Mouse (Mus musculus) G1E-ER4 (cell line): ENCODE results near the gene Gprc5c. TPM values are rescaled to one million over a fixed set of nuclear protein-coding genes. Genes with fewer than 3 reads are reported as not detected.

ENCODE experiments used
- GATA1 ChIP-seq: IDR thresholded peaks from one replicate; pipeline ENCODE4 v1.8.0; 2012; ENCODE audit warnings: low read length, inconsistent platforms
- polyA plus RNA-seq: library from polyadenylated mRNA; stranded (reverse); fragments of >175 nt; gene quantifications from 2 replicates; pipeline ENCODE4 v1.2.3, GENCODE M21; 2012

Gprc5c gene
- not detected in 2 replicates for polyA plus RNA-seq

DNA sequence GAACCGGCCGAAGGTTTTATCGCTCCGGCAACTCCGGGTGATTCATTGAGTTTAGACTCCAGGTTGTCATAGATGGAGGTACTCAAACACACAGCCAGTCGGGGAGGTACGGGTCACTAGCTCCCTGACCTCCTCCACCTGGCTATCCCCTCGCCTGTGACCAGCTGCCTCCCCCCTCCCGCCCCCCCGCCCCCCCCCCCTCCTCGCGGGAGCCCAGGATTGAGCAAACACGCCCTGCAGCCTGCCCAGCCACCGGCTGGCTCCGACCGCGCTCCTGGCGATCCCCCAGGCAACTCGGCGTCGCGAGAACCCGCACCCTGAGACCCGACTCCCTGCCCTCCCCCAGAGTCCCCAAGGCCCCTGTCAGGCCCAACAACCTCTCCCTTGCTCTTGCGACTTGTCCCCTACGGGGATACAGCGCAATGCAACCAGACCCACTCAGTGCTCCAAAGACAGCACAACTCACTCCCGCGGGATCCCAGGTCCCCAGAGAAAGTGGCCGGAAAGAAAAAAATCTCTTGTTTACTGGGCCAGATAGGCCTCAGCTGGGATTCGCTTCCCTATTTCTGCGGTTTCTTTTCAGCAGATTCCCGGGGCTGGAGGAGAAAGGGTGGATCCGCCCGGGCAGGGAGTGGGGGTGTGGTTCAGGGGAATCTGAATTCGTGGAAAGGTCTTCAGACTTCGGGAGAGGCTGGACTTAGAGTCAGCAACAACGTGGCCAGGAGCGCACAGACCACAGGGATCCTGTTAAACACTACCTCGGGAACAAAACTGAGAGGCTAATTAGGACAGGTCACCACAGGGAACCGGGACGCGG is at the start of gene Gprc5c:
Gprc5c (plus strand) TSS at position 701 of the 817 bp plus-strand sequence.
- TF ChIP-seq GATA1: no peak

DNA sequence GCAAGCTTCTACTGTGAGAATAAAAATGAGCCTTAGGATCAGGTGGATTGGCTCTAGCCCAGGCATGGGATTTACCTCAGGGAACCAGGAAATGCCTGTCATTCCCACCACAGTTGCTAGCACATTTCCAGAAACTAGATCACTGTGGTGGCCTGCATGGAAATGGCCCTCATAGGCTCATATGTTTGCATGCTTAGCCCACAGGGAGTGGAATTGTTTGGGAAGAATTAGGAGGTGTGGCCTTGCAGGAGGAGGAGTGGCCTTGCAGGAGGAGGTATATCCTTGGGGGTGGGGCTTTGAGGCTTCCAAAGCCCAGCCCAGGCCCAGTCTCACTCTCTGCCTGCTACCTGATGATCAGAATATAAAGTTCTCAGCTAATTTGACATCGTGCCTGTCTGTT is 49.0 kb upstream of the Gprc5c start:
- no peak for TF ChIP-seq GATA1

- no peak for TF ChIP-seq GATA1
Measured at GRCm38 (mm10) chr11:114802540-114803267, 48.2 kb upstream of the Gprc5c start.

DNA sequence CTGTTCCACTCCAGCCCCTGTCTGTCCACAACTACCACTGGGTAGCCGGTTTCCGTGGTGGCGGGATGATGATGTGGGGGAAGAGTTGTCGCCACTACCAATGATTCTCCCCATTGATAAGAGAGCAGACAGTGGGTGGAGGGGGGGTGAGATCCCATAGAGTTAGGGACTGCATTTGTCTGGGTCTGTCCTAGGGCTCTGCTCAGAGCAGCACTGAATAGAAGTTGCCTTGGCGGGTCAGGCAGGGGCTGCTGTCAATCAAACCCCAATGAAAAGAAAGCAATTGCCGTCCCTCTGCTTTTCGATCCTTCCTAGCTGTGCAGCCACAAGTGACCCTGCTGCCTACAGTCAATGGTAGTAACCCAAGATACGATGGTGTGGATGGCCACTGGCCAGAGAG is 47.0 kb upstream of the Gprc5c start:
- no peak for TF ChIP-seq GATA1

DNA sequence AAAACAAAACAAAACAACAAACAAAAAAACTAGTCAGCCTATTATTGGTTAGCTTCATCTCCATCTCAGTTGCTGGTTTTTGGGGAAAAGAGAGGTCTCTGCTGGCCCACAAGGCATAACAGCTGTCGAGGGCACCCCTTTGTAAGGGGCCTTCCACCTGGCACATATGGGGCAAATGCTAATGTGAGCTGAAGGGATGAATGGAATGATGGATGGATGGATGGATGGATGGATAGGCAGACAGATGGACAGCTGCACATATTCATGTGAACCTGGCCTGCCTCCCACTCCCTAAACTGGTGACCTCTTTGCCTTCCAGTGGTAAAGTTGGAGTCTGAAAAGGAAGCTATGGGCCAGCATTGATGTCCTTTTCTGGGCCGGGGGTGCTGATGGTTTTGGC is 43.9 kb upstream of the Gprc5c start:
- TF ChIP-seq GATA1: no peak

DNA sequence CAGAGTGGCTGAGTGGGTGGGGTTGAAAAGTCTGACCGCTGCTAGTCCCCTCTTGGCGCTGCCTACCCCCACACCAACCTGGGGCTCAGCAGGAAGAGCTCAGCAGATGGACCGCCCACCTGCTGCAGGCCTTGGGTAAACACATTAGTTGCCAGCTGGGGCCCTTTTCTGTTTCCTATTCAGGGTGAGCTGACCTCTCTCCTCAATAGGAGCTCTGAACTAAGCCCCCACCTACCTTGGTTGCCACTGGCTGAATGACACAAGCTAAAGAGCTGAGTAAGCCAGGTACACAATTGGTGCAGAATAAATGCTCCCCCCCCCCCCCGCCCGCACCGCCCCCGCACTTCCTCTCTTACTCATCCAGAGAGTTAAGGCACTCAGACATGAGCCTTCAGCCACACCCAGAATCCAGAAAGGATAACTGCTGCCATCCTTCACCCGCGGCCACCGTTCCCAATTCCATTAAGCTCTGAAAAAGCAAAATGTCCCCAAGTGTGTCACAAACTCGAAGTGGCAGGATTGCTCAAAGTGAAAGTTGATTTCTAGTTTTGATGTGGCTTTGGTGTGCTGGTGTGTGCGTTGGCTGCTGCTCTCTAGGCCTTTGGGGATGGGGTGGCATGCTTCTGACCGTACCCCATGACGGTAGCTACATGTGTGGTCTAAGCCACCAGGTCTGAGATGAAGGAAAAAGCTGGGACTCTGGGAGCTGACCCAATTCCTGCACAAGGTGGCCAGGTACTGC is 43.1 kb upstream of the Gprc5c start:
- TF ChIP-seq GATA1: no peak

- TF ChIP-seq GATA1: no peak
Measured at GRCm38 (mm10) chr11:114809371-114809770, 41.6 kb upstream of the Gprc5c start.

DNA sequence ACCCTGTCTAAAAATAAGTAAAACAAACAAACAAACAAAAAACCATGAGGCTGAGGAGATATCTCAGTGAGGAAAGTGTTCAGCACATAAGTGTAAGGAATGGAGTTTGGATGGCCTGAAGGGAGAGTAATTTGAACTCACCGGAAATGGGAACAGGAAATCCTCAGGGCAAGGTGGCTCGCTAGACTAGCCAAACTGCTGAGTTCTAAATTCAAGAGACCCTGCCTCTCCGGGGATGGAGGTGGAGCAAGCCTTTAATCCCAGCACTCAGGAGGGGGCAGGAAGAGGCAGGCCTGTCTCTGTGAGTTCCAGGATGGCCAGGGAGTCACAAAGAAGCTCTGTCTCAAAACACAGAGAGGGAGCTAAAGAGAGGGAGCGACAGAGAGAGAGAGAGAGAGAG is 40.6 kb upstream of the Gprc5c start:
- no peak for TF ChIP-seq GATA1

GRCm38 (mm10) chr11:114812731-114813240 is 38.2 kb upstream of the Gprc5c start:
- TF ChIP-seq GATA1: no peak

DNA sequence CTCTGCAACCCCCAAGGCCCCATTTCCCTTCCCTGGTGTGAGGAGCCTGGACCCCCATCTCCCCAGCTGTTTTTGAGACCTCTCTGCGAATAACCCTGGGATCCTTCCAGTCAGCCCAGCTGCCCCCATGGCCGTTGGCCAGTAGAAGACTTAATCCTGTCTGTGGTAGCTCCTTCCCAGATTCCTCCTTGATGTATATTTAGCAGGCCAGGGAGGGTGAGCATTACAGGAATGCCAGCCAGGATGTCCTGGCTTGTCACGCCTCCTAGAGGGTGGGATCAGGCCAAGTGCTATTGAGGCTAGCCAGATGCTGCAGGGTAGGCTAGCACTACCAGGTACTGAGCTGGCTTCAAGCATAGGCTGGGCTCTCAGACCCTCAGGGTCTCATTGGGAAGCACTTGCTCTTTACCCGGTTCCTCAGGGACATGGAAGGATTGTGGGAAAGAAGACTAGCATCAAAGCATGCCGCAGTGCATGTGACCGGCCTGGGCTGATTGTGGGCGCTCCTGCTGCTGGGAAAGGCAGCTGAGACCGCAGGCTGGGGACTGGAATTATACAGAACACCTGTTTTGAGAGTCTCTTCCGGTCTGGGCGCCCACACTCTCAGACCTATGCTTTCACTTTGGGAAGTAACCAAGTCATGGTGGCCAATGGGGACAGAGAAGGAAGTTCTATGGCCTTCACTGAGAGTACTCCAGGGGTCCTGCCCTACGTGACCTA is 35.9 kb upstream of the Gprc5c start:
- TF ChIP-seq GATA1: no peak

DNA sequence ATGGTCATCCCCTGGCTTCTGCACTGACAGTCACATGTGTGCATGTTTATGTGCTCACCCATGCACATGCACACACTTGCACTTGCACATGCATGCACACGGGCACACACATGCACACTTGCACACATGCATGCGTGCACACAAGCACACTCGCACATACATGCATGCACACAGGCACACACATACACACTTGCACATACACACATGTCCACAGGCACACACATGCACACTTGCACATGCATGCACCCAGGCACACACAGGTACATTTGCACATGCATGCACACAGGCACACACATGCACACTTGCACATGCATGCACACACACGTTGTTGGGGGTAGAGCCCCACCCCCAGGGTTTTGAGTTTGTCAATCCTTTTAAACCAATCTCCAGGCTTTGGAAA is 34.0 kb upstream of the Gprc5c start:
- no peak for TF ChIP-seq GATA1

GRCm38 (mm10) chr11:114818185-114818584 is 32.8 kb upstream of the Gprc5c start:
- no peak for TF ChIP-seq GATA1

DNA sequence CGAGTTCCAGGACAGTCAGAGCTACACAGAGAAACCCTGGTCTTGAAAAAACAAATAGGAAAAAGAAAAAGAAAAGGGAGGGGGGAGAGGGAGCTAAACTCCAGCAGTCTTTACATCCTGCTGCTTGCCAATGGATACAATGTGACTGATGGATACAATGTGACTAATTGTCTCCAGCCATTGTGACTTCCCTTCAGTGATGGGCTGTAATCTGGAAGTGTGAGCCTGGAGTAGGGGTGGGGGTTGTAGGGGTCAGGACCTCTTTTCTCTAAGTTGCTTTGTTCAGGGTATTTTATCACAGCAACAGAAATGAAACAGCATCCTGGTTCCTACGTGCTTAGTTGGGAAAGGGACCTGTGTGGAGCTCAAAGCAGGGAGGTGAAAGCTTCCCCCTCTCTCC is 31.8 kb upstream of the Gprc5c start:
- no peak for TF ChIP-seq GATA1

DNA sequence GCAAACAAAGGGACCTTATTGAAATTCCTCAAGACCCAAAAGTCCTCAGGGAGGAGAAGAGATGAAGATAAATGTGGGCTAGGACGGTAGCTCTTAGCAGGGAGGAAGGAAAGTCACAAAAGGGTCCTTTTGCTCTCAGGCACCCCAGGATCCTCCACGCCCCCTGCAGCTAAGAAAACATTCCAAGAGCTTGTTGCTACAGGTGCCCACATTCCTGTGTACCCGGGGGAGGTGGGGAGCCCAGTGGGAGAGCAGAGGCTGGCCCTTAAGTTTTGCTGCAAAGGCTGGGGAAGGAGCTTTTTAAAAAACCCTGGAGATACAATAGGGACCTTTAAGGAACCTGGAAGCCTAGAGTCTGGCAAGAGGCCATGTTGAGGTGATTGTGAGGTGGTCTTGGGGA is 30.5 kb upstream of the Gprc5c start:
- TF ChIP-seq GATA1: no peak

- TF ChIP-seq GATA1: no peak
Measured at GRCm38 (mm10) chr11:114821325-114821724, 29.6 kb upstream of the Gprc5c start.
